Mouse (Mus musculus): Measurements from ENCODE around the gene Sik1.

GRCm38 (mm10) chr17:31872826-31873165 lies 17.2 kb upstream of the Sik1 start:
- TF ChIP-seq MAZ (IDR thresholded peaks at IDR 0.05; ENCODE audit: low read depth, low read length) = no peak
- no peak for TF ChIP-seq JUND (conservative IDR thresholded peaks at IDR 0.05; ENCODE audit: low read depth, low read length)
- TF ChIP-seq CTCF (conservative IDR thresholded peaks at IDR 0.05 in 1 of 2, IDR thresholded peaks at IDR 0.05 in 1 of 2; ENCODE audit: low read depth in 2 of 2, low read length in 2 of 2) = no peak
- no peak for TF ChIP-seq ELF1 (IDR thresholded peaks at IDR 0.05; ENCODE audit: low read depth, low read length)
- TF ChIP-seq POLR2A (IDR thresholded peaks at IDR 0.05; ENCODE audit: low read depth, low read length) = no peak

Measured in CH12.LX (cell line).